ENCODE assay signal across 10 mouse cellular contexts in the genomic region with DNA sequence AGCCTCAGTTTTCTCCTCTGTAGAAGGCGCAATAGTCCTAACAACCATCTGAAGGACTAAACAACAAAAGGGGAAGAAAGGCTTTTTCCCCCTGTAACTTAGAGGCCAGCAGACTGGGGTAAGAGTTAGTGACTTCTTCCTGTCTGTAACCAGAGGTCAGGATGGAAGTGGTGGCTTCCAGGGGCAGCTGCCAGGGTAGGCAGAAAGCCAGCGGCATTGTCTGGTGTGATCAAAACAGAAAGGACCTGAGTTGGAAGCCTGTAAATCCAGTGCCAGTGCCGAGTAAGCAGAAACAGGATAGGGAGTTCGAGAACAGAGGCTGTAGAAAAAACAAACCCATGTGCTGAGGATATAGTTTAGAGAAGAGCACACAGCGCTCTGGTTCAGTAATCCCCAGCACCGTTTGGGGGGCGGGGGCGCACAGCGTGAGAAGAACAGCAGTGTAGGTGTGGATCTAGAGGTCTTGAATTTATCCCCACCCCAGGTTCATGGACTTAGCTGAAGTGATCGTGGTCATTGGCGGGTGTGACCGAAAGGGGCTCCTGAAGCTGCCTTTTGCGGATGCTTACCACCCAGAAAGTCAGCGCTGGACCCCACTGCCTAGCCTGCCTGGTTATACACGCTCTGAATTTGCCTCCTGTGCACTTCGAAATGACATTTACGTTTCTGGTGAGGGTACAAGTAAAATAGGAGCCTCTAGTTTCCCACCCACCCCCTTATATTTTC. TPM values are rescaled to one million over a fixed set of nuclear protein-coding genes. Genes with fewer than 3 reads are reported as not detected.
A peak's percentile ranks its signal among the peaks of the same experiment; 100 is the strongest.
DNase-seq lines count a peak whose midpoint lies in the region; ATAC-seq and TF ChIP-seq lines count a peak whose summit lies in the region.
"Had no signal": no experiment of that assay in that cellular context is flagged by ENCODE, and none has a peak within 500 bp of the region (broad histone marks: within the 10 kb centered on the region; RNA-seq: fewer than 3 reads in every experiment).

No protein-coding gene starts in this region.

- H3K4me1 ChIP-seq in heart, embryonic 16.5 days (ENCODE audit: control insufficient read depth, insufficient read depth, low read length): peaks cover 38% of the 10 kb centered on the region
- H3K4me1 ChIP-seq in lung, adult 2 months (ENCODE audit: control insufficient read depth, insufficient read depth, low read length): peaks cover 16% of the 10 kb centered on the region

- peak; percentile 32 for DNase-seq in kidney, adult 11 months
- no peak for DNase-seq in kidney, adult 8-10 months
- DNase-seq in brain, adult 2 months (ENCODE audit: low read depth, low spot score): peak; percentile 45
- peak; percentile 27 for DNase-seq in lung, adult 2 months
- no peak for DNase-seq in urinary bladder, postnatal 36 days (ENCODE audit: low spot score in 2 of 2)
- DNase-seq in urinary bladder, adult 2 months (ENCODE audit: low spot score): no peak
- DNase-seq: cerebellum, adult 2 months; retina, postnatal 1 day had no signal

- TF ChIP-seq POLR2A in lung, adult 2 months (IDR thresholded peaks at IDR 0.05; ENCODE audit: borderline replicate concordance, extremely low read depth, low read depth, low read length): no peak

- no peak for ATAC-seq in heart, embryonic 16.5 days (replicated peaks; ENCODE audit: extremely low read depth, insufficient read depth, low FRiP score)

- H3K9ac ChIP-seq in heart, embryonic 16.5 days (ENCODE audit: low read length): no peak overlapping the region
- H3K9ac ChIP-seq: liver, embryonic 14.5 days had no signal

- peaks cover 12% of the 10 kb centered on the region for H3K36me3 ChIP-seq in heart, embryonic 16.5 days (ENCODE audit: control insufficient read depth, insufficient read depth)

- H3K27me3 ChIP-seq in heart, embryonic 16.5 days (ENCODE audit: control insufficient read depth, insufficient read depth, low read length): no peaks in the 10 kb centered on the region

- WGBS in heart, embryonic 16.5 days: 77% methylated on average over 17 of the region's 17 CpGs
- 66% methylated on average over 17 of the region's 17 CpGs for WGBS in lung, adult 2 months

- TF ChIP-seq CTCF in lung, adult 2 months (IDR thresholded peaks at IDR 0.05; ENCODE audit: insufficient read depth, low read length): no peak

- H3K4me3 ChIP-seq in heart, embryonic 16.5 days (ENCODE audit: low read length): no peak overlapping the region
- H3K4me3 ChIP-seq in lung, adult 2 months (replicated peaks; ENCODE audit: extremely low read depth, low read depth, low read length): no peak overlapping the region

- H3K4me2 ChIP-seq in heart, embryonic 16.5 days (ENCODE audit: low read depth, low read length): no peak overlapping the region

- H3K9me3 ChIP-seq in heart, embryonic 16.5 days (replicated peaks; ENCODE audit: control insufficient read depth, low read length): no peaks in the 10 kb centered on the region

- H3K27ac ChIP-seq in heart, embryonic 16.5 days (ENCODE audit: low read length): peak overlapping the region; percentile 80
- H3K27ac ChIP-seq: liver, embryonic 14.5 days had no signal

RNA-seq across cellular contexts. Expression of gene Klhl35, which starts 4.0 kb away (rescaled TPM):
- polyA plus RNA-seq in heart, embryonic 16.5 days (2015; fragmentation: Nextera tagmentation; extraction: Ambion mirVana): 0.63 and 0.92 TPM in 2 replicates
- 0.80 and 0.89 TPM in 2 replicates for polyA plus RNA-seq in lung, adult 2 months (2012; rRNA removed)
- polyA plus RNA-seq in urinary bladder, adult 2 months (2012; rRNA removed): 0.81 and 1.5 TPM in 2 replicates

RNA-seq across cellular contexts. Expression of gene Rps3, which starts 13.7 kb away (rescaled TPM):
- polyA plus RNA-seq in heart, embryonic 16.5 days (2015; fragmentation: Nextera tagmentation; extraction: Ambion mirVana): 471 and 474 TPM in 2 replicates
- 206 and 308 TPM in 2 replicates for polyA plus RNA-seq in lung, adult 2 months (2012; rRNA removed)
- polyA plus RNA-seq in urinary bladder, adult 2 months (2012; rRNA removed): 1,354 and 1,732 TPM in 2 replicates

Comparison
In these comparisons a context has a peak if more than half of its experiments do, and no peak if none do; other contexts are left out.
1. DNase-seq: peak in kidney, adult 11 months (single experiment), brain, adult 2 months (single experiment) and lung, adult 2 months (single experiment); none in kidney, adult 8-10 months (0 of 2), urinary bladder, postnatal 36 days (0 of 2) and urinary bladder, adult 2 months (single experiment).